Mouse (Mus musculus) 3T3-L1 (cell line): ENCODE measurements around the gene Fpgt.

Experiments
- DNase-seq: peaks from one replicate; pipeline ENCODE4 v3.0.0-alpha.2; 2015; ENCODE audit warnings: low read depth, low spot score

Gene Fpgt

GRCm38 (mm10) chr3:155093116-155093956 is at the start of gene Fpgt, which contains the start of gene Lrriq3:
Fpgt (minus strand) TSS chr3:155093403.
Lrriq3 (plus strand) TSS chr3:155093434.
- peak; percentile 95 for DNase-seq

- DNase-seq = no peak
Observed at GRCm38 (mm10) chr3:155141047-155141446, 47.8 kb upstream of the Fpgt start.

GRCm38 (mm10) chr3:155137737-155138136 is 44.5 kb upstream of the Fpgt start:
- no peak for DNase-seq

GRCm38 (mm10) chr3:155105957-155106356 is 12.8 kb upstream of the Fpgt start:
- DNase-seq = no peak

- no peak for DNase-seq
Observed at GRCm38 (mm10) chr3:155099266-155099665, 6.1 kb upstream of the Fpgt start.

GRCm38 (mm10) chr3:155092081-155092480 is 1.1 kb downstream of the Fpgt start:
- peak; percentile 63 for DNase-seq

GRCm38 (mm10) chr3:155077908-155078307 is 15.3 kb downstream of the Fpgt start:
- peak; percentile 60 for DNase-seq

GRCm38 (mm10) chr3:155059449-155059822 is 33.8 kb downstream of the Fpgt start:
- no peak for DNase-seq

GRCm38 (mm10) chr3:155058800-155059448 is 34.3 kb downstream of the Fpgt start:
- no peak for DNase-seq

GRCm38 (mm10) chr3:155057566-155057965 is 35.6 kb downstream of the Fpgt start:
- DNase-seq = peak; percentile 82

GRCm38 (mm10) chr3:155056606-155057005 is 36.6 kb downstream of the Fpgt start:
- DNase-seq = peak; percentile 89

GRCm38 (mm10) chr3:155055231-155055916 is 37.8 kb downstream of the Fpgt start, which contains the start of gene Tnni3k:
Tnni3k (minus strand) TSS chr3:155055407.
- DNase-seq = peak; percentile 27

- no peak for DNase-seq
Observed at GRCm38 (mm10) chr3:155053189-155053588, 40.0 kb downstream of the Fpgt start.

- peak; percentile 68 for DNase-seq
Observed at GRCm38 (mm10) chr3:155052021-155052420, 41.2 kb downstream of the Fpgt start.

- peak; percentile 65 for DNase-seq
Observed at GRCm38 (mm10) chr3:155039012-155039836, 54.0 kb downstream of the Fpgt start.
